Mouse (Mus musculus): Measurements from ENCODE around the gene Med13. TPM values are rescaled to one million over a fixed set of nuclear protein-coding genes. Genes with fewer than 3 reads are reported as not detected.

The Med13 gene
- polyA plus RNA-seq, 1 experiment from 2014 or later, result 4.5 TPM

DNA sequence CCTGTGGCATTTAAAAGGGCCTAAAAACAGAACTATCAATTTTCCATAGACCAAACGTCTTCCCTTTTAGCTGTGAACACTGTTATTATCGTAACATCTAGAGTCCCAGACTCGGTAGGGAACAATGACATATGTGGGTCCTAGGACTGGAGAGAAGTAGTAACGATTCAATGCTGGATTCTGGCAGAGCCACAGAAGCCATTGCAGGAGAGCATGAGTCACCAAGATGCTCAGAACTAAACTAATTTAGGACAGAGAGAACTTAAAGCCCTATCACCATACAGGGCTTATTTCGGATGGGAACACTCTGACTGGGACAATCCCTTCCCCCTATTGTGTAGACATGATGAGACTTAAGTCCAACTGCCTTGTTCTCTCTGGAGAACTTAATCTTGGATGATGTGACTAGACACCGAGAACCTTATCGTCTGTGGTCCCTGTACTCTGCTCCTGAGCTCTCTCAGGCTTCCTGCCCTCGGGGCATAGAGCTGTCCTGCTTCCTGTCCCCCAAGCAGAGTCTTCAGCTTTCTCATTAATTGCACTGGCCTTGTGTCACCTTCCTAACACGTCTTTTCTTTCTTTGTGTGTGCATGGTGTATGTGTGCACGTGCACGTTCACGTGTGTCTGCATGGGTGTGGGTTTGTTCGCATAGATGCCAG lies 31.5 kb upstream of the Med13 start:
- WGBS (ENCODE audit: insufficient replicate concordance), result 45% methylated on average over 13 of the region's 13 CpGs
- no peaks in the 10 kb centered on the region for H3K27me3 ChIP-seq (replicated peaks)
- H3K4me2 ChIP-seq, result no peak overlapping the region
- H3K9me3 ChIP-seq (replicated peaks), result no peaks in the 10 kb centered on the region
- H3K9ac ChIP-seq, result no peak overlapping the region
- H3K36me3 ChIP-seq, result no peaks in the 10 kb centered on the region
- H3K4me1 ChIP-seq, result peaks cover 26% of the 10 kb centered on the region
- no peak overlapping the region for H3K4me3 ChIP-seq
- no peak for ATAC-seq
- no peak overlapping the region for H3K27ac ChIP-seq

GRCm38 (mm10) chr11:86387121-86387893 lies 29.9 kb upstream of the Med13 start:
- H3K4me2 ChIP-seq, result no peak overlapping the region
- H3K4me1 ChIP-seq, result peaks cover 33% of the 10 kb centered on the region
- 63% methylated on average over 9 of the region's 9 CpGs for WGBS (ENCODE audit: insufficient replicate concordance)

DNA sequence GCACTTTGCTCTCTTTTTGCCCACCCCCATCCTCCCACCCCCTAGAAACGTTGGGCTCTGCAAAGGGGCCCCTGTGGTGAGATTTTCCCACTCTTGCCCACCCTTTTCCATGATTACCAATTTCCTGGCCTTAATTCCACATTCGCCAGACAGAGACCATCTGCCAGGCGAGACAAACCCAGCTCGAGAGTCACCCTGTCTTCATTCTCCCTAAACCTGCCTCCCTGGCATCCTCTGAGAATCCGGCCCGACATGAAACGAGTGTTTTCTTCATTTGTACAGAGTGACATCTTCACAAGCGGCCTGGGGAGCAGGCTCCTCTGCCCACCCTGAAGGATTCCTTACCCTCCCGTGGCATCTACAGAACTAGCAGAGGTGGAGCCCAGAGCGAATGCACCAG lies 29.2 kb upstream of the Med13 start:
- no peaks in the 10 kb centered on the region for H3K27me3 ChIP-seq (replicated peaks)
- H3K9ac ChIP-seq, result no peak overlapping the region
- H3K9me3 ChIP-seq (replicated peaks), result no peaks in the 10 kb centered on the region
- no peak overlapping the region for H3K4me3 ChIP-seq
- WGBS (ENCODE audit: insufficient replicate concordance), result 72% methylated on average over 10 of the region's 10 CpGs
- no peak overlapping the region for H3K27ac ChIP-seq
- no peak overlapping the region for H3K4me2 ChIP-seq
- H3K36me3 ChIP-seq, result no peaks in the 10 kb centered on the region
- no peak for ATAC-seq
- peaks cover 35% of the 10 kb centered on the region for H3K4me1 ChIP-seq

More at GRCm38 (mm10) chr11:86387121-86387893, 29.9 kb upstream of the Med13 start:
- no peak overlapping the region for H3K9ac ChIP-seq
- H3K4me3 ChIP-seq, result no peak overlapping the region
- H3K27me3 ChIP-seq (replicated peaks), result no peaks in the 10 kb centered on the region
- H3K9me3 ChIP-seq (replicated peaks), result no peaks in the 10 kb centered on the region
- no peak overlapping the region for H3K27ac ChIP-seq
- ATAC-seq, result no peak
- no peaks in the 10 kb centered on the region for H3K36me3 ChIP-seq

- Histone ChIP-seq H3K4me2 (no peak overlapping the region), H3K9ac (no peak overlapping the region), H3K27ac (no peak overlapping the region), H3K36me3 (no peaks in the 10 kb centered on the region), H3K4me1 (peaks cover 35% of the 10 kb centered on the region), H3K4me3 (no peak overlapping the region), H3K9me3 (replicated peaks) (no peaks in the 10 kb centered on the region), H3K27me3 (replicated peaks) (no peaks in the 10 kb centered on the region)
- 69% methylated on average over 11 of the region's 11 CpGs for WGBS (ENCODE audit: insufficient replicate concordance)
- ATAC-seq, result no peak
Measured at GRCm38 (mm10) chr11:86385710-86386282, 28.4 kb upstream of the Med13 start.

- Histone ChIP-seq H3K4me3 (no peak overlapping the region), H3K4me1 (peaks cover 33% of the 10 kb centered on the region), H3K36me3 (no peaks in the 10 kb centered on the region), H3K4me2 (no peak overlapping the region), H3K27ac (no peak overlapping the region), H3K27me3 (replicated peaks) (no peaks in the 10 kb centered on the region), H3K9me3 (replicated peaks) (no peaks in the 10 kb centered on the region), H3K9ac (no peak overlapping the region)
- 52% methylated on average over 3 of the region's 3 CpGs for WGBS (ENCODE audit: insufficient replicate concordance)
- ATAC-seq, result no peak
Measured at GRCm38 (mm10) chr11:86384141-86384540, 26.7 kb upstream of the Med13 start.

GRCm38 (mm10) chr11:86382520-86383157 lies 25.2 kb upstream of the Med13 start:
- H3K27me3 ChIP-seq (replicated peaks), result no peaks in the 10 kb centered on the region
- peaks cover 33% of the 10 kb centered on the region for H3K4me1 ChIP-seq
- peak; percentile 71 for ATAC-seq
- no peak overlapping the region for H3K4me2 ChIP-seq
- no peak overlapping the region for H3K9ac ChIP-seq
- WGBS (ENCODE audit: insufficient replicate concordance), result 65% methylated on average over 10 of the region's 10 CpGs
- no peak overlapping the region for H3K4me3 ChIP-seq
- H3K36me3 ChIP-seq, result no peaks in the 10 kb centered on the region
- H3K9me3 ChIP-seq (replicated peaks), result no peaks in the 10 kb centered on the region
- H3K27ac ChIP-seq, result no peak overlapping the region

- H3K27me3 ChIP-seq (replicated peaks), result no peaks in the 10 kb centered on the region
Measured at GRCm38 (mm10) chr11:86381478-86382091, 24.2 kb upstream of the Med13 start.

GRCm38 (mm10) chr11:86380521-86381238 lies 23.3 kb upstream of the Med13 start:
- Histone ChIP-seq H3K4me2 (no peak overlapping the region), H3K27me3 (replicated peaks) (no peaks in the 10 kb centered on the region), H3K4me3 (no peak overlapping the region), H3K36me3 (no peaks in the 10 kb centered on the region), H3K4me1 (peaks cover 33% of the 10 kb centered on the region), H3K27ac (no peak overlapping the region), H3K9me3 (replicated peaks) (no peaks in the 10 kb centered on the region), H3K9ac (no peak overlapping the region)
- no peak for ATAC-seq
- WGBS (ENCODE audit: insufficient replicate concordance), result 63% methylated on average over 12 of the region's 12 CpGs

More at GRCm38 (mm10) chr11:86381478-86382091, 24.2 kb upstream of the Med13 start:
- no peaks in the 10 kb centered on the region for H3K36me3 ChIP-seq
- no peak for ATAC-seq
- H3K9ac ChIP-seq, result no peak overlapping the region
- WGBS (ENCODE audit: insufficient replicate concordance), result 58% methylated on average over 5 of the region's 5 CpGs
- no peaks in the 10 kb centered on the region for H3K9me3 ChIP-seq (replicated peaks)
- H3K27ac ChIP-seq, result no peak overlapping the region
- peaks cover 33% of the 10 kb centered on the region for H3K4me1 ChIP-seq
- no peak overlapping the region for H3K4me3 ChIP-seq
- H3K4me2 ChIP-seq, result no peak overlapping the region

DNA sequence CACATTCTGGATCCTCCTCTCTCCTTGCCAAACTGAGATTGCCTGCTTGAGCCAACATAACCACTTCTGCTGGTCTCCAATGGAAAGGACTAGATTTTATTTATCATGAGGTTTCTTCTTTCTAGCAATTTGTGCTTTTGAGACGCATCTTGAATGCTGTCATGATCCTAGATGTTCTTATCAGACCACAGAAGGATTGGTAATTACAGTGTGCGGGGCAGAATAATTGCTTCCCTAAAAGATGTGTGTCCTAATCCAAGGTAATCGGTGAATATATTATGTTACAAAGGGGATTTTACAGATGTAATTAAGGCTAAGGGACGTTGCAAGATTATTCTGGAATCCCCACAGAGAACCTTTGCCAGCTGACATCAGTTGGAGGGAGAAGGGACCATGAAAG lies 21.6 kb upstream of the Med13 start:
- Histone ChIP-seq H3K9ac (no peak overlapping the region), H3K9me3 (replicated peaks) (no peaks in the 10 kb centered on the region), H3K4me3 (no peak overlapping the region), H3K27ac (no peak overlapping the region), H3K36me3 (no peaks in the 10 kb centered on the region), H3K4me2 (no peak overlapping the region), H3K27me3 (replicated peaks) (no peaks in the 10 kb centered on the region), H3K4me1 (peaks cover 28% of the 10 kb centered on the region)
- ATAC-seq, result no peak
- 60% methylated on average over 4 of the region's 4 CpGs for WGBS (ENCODE audit: insufficient replicate concordance)

GRCm38 (mm10) chr11:86377841-86378240 lies 20.4 kb upstream of the Med13 start:
- peaks cover 16% of the 10 kb centered on the region for H3K4me1 ChIP-seq
- no peak overlapping the region for H3K27ac ChIP-seq
- 67% methylated on average over 5 of the region's 5 CpGs for WGBS (ENCODE audit: insufficient replicate concordance)
- H3K4me3 ChIP-seq, result no peak overlapping the region
- ATAC-seq, result no peak
- H3K27me3 ChIP-seq (replicated peaks), result no peaks in the 10 kb centered on the region
- no peak overlapping the region for H3K9ac ChIP-seq
- H3K9me3 ChIP-seq (replicated peaks), result no peaks in the 10 kb centered on the region
- H3K4me2 ChIP-seq, result no peak overlapping the region
- no peaks in the 10 kb centered on the region for H3K36me3 ChIP-seq

DNA sequence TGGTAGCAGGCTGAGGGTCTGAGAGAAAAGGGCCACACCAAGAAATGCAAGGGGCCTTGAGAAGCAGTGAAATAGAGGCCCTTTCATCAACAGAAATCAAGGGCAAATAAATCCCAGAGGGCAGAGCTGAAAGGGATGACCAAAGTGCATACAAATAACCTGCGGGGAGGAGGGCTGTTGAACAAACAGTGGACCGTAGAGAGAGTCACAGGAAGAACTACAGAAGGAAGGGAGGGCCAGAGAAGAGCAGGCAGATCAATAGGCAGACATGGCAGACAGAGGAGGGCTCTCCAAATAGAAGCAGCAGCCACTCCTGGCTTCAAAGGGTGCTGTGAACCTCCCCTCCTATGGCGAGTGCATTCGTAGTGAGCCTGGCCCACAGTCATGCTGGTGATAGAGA lies 19.3 kb upstream of the Med13 start:
- peak; percentile 46; the same call in 1 of the 2 replicates for ATAC-seq
- Histone ChIP-seq H3K4me3 (no peak overlapping the region), H3K27ac (0 out of 2 replicates have a peak overlapping the region, but pooled peaks have one; percentile 45), H3K36me3 (no peaks in the 10 kb centered on the region), H3K9me3 (replicated peaks) (no peaks in the 10 kb centered on the region), H3K4me1 (peaks cover 5% of the 10 kb centered on the region; the same call in 1 of the 2 replicates), H3K4me2 (no peak overlapping the region), H3K9ac (no peak overlapping the region), H3K27me3 (replicated peaks) (no peaks in the 10 kb centered on the region)
- WGBS (ENCODE audit: insufficient replicate concordance), result 70% methylated on average over 4 of the region's 4 CpGs
